ENCODE assay signal across 8 mouse cellular contexts in the genomic region with DNA sequence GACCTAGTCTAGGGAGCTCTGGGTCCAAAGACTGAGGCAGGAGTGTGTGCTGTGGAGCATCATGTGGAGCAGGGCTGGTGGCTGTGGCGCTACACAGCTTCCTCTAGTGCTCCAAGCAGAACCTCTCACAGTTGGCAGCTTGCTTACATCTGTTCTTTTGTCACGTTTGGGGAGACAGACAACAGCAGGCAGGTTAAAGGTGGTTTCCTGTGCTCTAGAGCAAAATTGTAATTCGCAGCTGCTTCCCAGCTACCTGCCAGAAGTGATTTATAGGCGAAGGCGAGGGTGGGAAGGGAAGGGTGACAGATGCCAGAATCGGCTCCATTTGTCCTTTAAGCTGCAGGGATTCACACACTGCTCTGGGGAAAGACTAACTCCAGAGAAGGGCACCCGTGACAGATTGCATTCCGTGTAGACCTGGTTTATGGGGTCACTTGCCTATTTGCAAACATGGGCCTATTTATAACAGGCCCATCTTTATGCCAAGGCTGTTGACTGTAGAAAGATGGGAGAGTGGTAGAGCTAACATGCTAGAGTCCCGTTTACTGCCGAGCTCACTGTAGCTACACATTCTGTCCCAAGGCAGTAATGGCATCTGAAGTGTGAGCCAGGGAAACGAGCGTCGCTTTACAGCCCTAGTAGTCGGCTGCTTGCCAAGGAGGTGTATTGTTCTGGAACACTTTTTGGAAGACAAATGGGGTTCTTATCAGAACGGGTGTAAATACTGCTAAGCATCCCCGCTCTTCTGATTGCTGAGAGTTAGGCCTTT.
DNase-seq lines count a peak whose midpoint lies in the region; ATAC-seq and TF ChIP-seq lines count a peak whose summit lies in the region.

No protein-coding gene starts in this region.

- DNase-seq in frontal cortex, postnatal 14 days (ENCODE audit: low spot score in 2 of 2) = no peak
- peak; percentile 66 for DNase-seq in brain, embryonic 14.5 days (ENCODE audit: low read depth)
- DNase-seq in heart, postnatal 4 days = peak; percentile 16
- DNase-seq in limb, embryonic 10.5 days (ENCODE audit: low spot score) = no peak
- DNase-seq in liver = no peak
- DNase-seq in testis, postnatal 14 days (ENCODE audit: low spot score) = no peak
- no peak for DNase-seq in left cerebral cortex, adult 9 months (ENCODE audit: low spot score in 2 of 2)

- 25% methylated on average over 16 of the region's 16 CpGs for WGBS in limb, embryonic 10.5 days

- peaks cover 21% of the 10 kb centered on the region for H3K4me1 ChIP-seq in limb, embryonic 10.5 days

- H3K36me3 ChIP-seq in limb, embryonic 10.5 days = peaks cover 88% of the 10 kb centered on the region

- peak; percentile 65 for ATAC-seq in frontal cortex, adult (ENCODE audit: low TSS enrichment)

- no peak overlapping the region for H3K4me3 ChIP-seq in limb, embryonic 10.5 days

- H3K27me3 ChIP-seq in limb, embryonic 10.5 days (ENCODE audit: low read depth, poor library complexity, severe bottlenecking) = no peaks in the 10 kb centered on the region

- peak overlapping the region; percentile 14; the same call in 1 of the 2 replicates for H3K27ac ChIP-seq in limb, embryonic 10.5 days

- TF ChIP-seq POLR2A in brain, embryonic 14.5 days (IDR thresholded peaks at IDR 0.05; ENCODE audit: borderline replicate concordance, extremely low read depth, insufficient read depth, insufficient read length, poor library complexity, severe bottlenecking) = no peak

- no peaks in the 10 kb centered on the region for H3K9me3 ChIP-seq in limb, embryonic 10.5 days (replicated peaks)

- TF ChIP-seq CTCF in brain, embryonic 14.5 days (IDR thresholded peaks at IDR 0.05; ENCODE audit: borderline replicate concordance, extremely low read depth, insufficient read depth, insufficient read length) = no peak

Comparison
In these comparisons a context has a peak if more than half of its experiments do, and no peak if none do; other contexts are left out.
1. DNase-seq: peak in brain, embryonic 14.5 days (single experiment) and heart, postnatal 4 days (single experiment); none in frontal cortex, postnatal 14 days (0 of 2), limb, embryonic 10.5 days (single experiment), liver (single experiment), testis, postnatal 14 days (single experiment) and left cerebral cortex, adult 9 months (0 of 2).